Mouse (Mus musculus): ENCODE measurements around the gene Rgs10.
A peak's percentile ranks its signal among the peaks of the same experiment; 100 is the strongest.

Rgs10 gene

GRCm38 (mm10) chr7:128410708-128411413 lies 7.7 kb downstream of the Rgs10 start:
- DNase-seq (ENCODE audit: low spot score in 2 of 2), result no peak

GRCm38 (mm10) chr7:128408265-128408664 lies 10.3 kb downstream of the Rgs10 start:
- DNase-seq (ENCODE audit: low spot score in 2 of 2), result no peak

- DNase-seq (ENCODE audit: low spot score in 2 of 2), result no peak
Observed at GRCm38 (mm10) chr7:128403988-128404387, 14.6 kb downstream of the Rgs10 start.

- no peak for DNase-seq (ENCODE audit: low spot score in 2 of 2)
Observed at GRCm38 (mm10) chr7:128403586-128403985, 15.0 kb downstream of the Rgs10 start.

- no peak for DNase-seq (ENCODE audit: low spot score in 2 of 2)
Observed at GRCm38 (mm10) chr7:128403128-128403527, 15.4 kb downstream of the Rgs10 start.

GRCm38 (mm10) chr7:128402577-128402976 lies 16.0 kb downstream of the Rgs10 start:
- no peak for DNase-seq (ENCODE audit: low spot score in 2 of 2)

- DNase-seq (ENCODE audit: low spot score in 2 of 2), result no peak
Observed at GRCm38 (mm10) chr7:128398664-128399063, 19.9 kb downstream of the Rgs10 start.

- no peak for DNase-seq (ENCODE audit: low spot score in 2 of 2)
Observed at GRCm38 (mm10) chr7:128397066-128397465, 21.5 kb downstream of the Rgs10 start.

- no peak for DNase-seq (ENCODE audit: low spot score in 2 of 2)
Observed at GRCm38 (mm10) chr7:128393756-128394155, 24.8 kb downstream of the Rgs10 start.

GRCm38 (mm10) chr7:128392972-128393314 lies 25.6 kb downstream of the Rgs10 start:
- DNase-seq (ENCODE audit: low spot score in 2 of 2), result no peak

- DNase-seq (ENCODE audit: low spot score in 2 of 2), result no peak
Observed at GRCm38 (mm10) chr7:128392071-128392971, 26.2 kb downstream of the Rgs10 start.

GRCm38 (mm10) chr7:128391267-128392057 lies 27.1 kb downstream of the Rgs10 start:
- no peak for DNase-seq (ENCODE audit: low spot score in 2 of 2)

GRCm38 (mm10) chr7:128388968-128389367 lies 29.6 kb downstream of the Rgs10 start:
- no peak for DNase-seq (ENCODE audit: low spot score in 2 of 2)

GRCm38 (mm10) chr7:128383726-128384463 lies 34.7 kb downstream of the Rgs10 start:
- no peak for DNase-seq (ENCODE audit: low spot score in 2 of 2)

GRCm38 (mm10) chr7:128383189-128383725 lies 35.3 kb downstream of the Rgs10 start:
- DNase-seq (ENCODE audit: low spot score in 2 of 2), result no peak

- DNase-seq (ENCODE audit: low spot score in 2 of 2), result no peak
Observed at GRCm38 (mm10) chr7:128382527-128382860, 36.1 kb downstream of the Rgs10 start.

GRCm38 (mm10) chr7:128381811-128382526 lies 36.6 kb downstream of the Rgs10 start:
- DNase-seq (ENCODE audit: low spot score in 2 of 2), result no peak

GRCm38 (mm10) chr7:128381001-128381400 lies 37.6 kb downstream of the Rgs10 start:
- no peak for DNase-seq (ENCODE audit: low spot score in 2 of 2)

- DNase-seq (ENCODE audit: low spot score in 2 of 2), result peak in 1 of 2 experiments; percentile 17
Observed at GRCm38 (mm10) chr7:128379162-128379805, 39.3 kb downstream of the Rgs10 start.

- no peak for DNase-seq (ENCODE audit: low spot score in 2 of 2)
Observed at GRCm38 (mm10) chr7:128376206-128376701, 42.3 kb downstream of the Rgs10 start.

All from frontal cortex, postnatal 36 days (tissue).